Mouse (Mus musculus) adrenal gland, postnatal 25 days (tissue): ENCODE results near the gene E2f8. TPM values are rescaled to one million over a fixed set of nuclear protein-coding genes. Genes with fewer than 3 reads are reported as not detected.

ENCODE experiments used
- DNase-seq: peaks from one replicate; pipeline ENCODE4 v3.0.0; 2021; ENCODE audit warnings: mixed read lengths
- long read RNA-seq: library from polyadenylated mRNA; stranded (forward); transcript quantifications from one replicate; pipeline ENCODE4 v2.0.0, GENCODE M21; 2021
- total RNA-seq: library from RNA; stranded (reverse); gene quantifications from 2 replicates; pipeline ENCODE4 v1.2.3, GENCODE M21; 2021

Gene E2f8
- 3.6 and 4.5 TPM in 2 replicates for total RNA-seq
- long read RNA-seq = 0 reads

- DNase-seq = peak; percentile 87
These were observed at the start of gene E2f8 for GRCm38 (mm10) chr7:48881486-48881885. E2f8 (minus strand) TSS chr7:48881596.

DNA sequence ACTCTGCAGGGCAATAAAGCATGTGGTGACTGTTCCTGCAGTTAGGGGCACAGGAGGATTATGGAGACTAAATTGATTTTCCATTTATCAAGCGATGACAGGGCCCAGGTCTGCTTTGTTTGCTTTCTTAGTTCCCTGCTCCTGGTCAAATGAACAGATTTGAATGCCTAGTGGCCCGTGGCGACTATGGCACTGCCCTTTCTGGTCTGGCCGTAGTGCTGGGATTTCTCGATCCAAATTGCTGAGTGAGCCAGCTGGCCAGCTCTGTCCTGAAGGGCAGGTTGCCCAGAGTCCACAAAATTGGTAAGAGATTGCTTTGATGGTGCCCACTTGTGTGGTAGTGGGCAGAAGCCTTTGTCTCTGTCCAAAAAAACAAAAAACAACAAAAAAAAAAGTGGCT is 49.0 kb upstream of the E2f8 start:
- peak; percentile 26 for DNase-seq

DNA sequence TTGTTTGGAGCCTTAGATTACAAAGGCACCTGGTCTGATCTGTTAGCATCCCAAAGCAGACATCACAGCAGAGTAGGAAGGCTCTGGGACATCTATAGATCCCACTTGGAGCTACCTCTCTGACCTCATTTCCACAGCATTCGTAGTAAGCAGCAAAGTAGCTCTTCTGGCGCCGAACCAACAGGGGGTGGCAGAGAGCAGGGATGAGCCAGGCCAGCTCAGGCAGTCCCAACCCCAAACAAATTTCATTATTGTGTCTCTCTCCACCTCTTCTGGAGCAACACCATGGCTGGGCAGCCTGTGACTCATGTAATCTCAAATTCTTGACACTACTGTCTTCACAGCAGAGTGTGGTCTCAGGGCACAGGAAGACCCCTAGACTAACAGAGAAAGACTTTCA is 47.0 kb upstream of the E2f8 start:
- DNase-seq = peak; percentile 80

DNA sequence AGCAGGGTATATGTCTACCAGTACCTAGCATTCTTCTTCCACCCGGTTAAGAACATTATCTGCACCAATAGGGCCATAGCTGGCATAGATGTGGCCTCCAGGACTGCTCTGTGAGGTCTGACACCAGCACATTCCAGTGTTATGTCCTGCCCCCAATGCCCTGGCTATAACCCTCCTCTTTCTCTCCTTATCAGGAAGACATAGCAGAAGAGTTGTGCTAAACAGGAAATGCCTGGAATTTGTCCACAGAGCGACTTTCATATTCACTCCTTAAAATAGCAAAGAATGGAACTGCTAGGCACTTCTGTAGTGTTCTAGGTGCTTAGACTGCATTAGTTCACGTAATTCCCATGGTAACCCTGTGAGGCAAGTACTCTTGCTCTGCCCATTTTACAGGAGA is 43.8 kb upstream of the E2f8 start:
- no peak for DNase-seq

DNA sequence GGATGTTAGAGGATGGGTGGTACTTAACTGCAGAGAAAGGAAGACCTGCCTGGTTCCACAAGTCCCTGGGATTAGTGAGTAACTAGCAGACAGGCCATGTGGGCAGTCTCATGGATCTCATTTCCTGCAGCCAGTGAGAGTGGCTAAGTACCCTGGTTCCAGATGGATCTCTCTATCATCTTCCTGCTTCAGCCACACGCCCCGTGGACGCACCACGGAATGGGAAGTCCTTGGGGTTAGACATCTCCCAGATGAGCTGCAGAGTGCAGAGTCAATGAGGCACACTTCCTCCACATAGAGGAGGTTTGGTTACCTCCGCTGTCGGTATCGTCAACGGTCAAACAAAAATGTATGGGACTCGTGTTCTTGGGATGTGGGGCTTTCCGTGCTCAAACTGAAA is 42.2 kb upstream of the E2f8 start:
- no peak for DNase-seq

DNA sequence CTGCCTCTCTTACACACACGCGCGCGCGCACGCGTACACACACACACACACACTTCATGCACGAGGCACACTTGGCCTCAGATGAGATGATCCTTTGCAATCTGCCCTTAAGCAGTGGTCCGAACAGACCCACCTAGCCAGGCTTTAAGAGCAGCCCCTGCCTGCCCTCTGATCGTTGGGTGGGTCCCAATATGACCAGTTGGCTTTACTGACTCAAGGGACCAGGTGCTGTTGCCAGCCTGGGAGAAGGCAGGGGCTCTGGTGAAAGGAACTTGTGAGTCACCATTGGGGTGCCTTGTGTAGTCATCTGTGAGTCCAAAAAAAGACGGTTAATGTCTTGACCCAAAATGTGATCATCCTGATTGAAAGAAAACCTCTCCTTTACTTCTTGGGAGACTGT is 37.0 kb upstream of the E2f8 start:
- no peak for DNase-seq

- no peak for DNase-seq
These were observed 36.6 kb upstream of the E2f8 start for GRCm38 (mm10) chr7:48917988-48918387.

DNA sequence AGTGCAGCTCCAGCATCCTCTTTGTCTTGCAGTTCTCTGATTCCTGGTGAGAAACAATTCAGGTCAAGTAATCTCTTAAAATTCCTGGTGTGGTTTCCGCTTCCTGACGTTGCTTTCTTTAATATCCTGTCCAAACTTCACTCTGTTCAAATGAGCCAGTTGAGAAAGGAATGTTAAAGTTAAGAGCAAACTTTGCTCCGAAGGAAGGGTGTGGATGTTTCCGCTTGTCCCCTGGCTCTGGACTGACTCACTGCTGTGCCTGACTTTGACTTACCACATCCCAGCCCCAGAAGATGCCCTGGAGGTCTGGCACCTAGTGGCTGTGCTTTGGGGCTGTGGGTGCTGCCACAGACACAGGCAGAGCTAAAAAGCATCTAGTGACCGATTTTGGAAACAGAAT is 36.1 kb upstream of the E2f8 start:
- DNase-seq = no peak

DNA sequence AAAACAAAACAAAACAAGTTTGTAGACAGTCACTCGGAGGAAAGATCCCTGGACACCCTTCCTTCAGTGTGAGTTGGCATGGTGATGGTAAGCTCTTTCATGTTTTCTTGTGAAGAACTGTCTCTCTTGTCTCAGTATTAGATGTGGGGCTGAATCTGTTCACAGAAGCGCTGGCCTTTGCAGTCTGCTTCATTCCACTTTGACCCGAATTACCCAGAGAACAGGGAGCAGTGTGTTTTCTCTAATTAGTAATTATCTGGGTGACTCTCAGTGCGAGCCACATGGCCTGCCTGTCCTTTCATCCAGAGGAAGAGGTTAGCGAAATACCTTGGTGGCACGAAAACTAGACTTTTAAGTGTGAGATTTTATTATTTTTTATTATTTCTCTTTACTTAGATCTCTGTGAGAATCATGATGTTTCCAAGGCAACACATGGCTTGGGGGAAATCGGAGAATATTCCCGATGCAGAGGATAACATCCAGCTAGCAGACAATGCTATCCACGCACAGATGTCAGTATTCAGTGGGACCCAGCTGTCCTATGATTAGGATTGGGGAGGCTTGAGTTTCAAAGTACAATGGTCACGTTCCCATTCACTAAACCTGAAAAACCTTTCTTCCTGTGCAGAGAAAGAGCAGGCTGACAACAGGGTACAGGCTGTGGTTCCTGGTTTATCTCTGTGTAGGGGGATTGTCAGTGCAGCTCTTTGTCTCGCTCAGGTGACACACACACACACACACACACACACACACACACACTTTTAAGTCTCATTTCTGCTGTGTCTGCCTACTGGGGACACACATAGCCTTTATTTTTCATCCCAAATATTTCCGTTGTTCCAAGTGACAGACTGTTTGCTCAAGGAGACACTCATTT is 33.5 kb upstream of the E2f8 start:
- no peak for DNase-seq

- DNase-seq = no peak
These were observed 29.8 kb upstream of the E2f8 start for GRCm38 (mm10) chr7:48911146-48911545.

DNA sequence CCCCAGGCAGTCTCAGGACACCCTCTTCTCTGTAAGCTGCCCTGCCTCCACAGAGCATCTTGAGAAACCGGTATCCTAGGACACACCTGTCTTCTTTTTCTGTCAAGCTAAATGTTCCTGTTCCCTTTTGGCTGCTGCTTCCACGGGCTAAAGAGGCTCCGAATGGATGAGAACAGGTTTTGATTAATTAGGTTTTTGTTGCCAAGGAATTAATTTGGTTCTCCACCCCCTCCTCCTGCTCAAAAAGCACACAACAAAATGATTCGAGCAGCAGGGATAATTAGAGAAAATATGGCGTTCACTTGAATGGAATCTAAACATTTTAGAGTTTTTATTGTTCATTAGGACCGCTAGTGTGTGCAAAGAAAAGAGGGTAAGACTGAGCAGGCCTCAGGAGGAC is 28.9 kb upstream of the E2f8 start:
- DNase-seq = no peak

- DNase-seq = no peak
These were observed 27.9 kb upstream of the E2f8 start for GRCm38 (mm10) chr7:48909342-48909671.

- no peak for DNase-seq
These were observed 27.3 kb upstream of the E2f8 start, which contains the start of gene Nav2 for GRCm38 (mm10) chr7:48908521-48909341. Nav2 (plus strand) TSS chr7:48908716.

GRCm38 (mm10) chr7:48902454-48902853 is 21.1 kb upstream of the E2f8 start:
- DNase-seq = no peak

- DNase-seq = no peak
These were observed 19.2 kb upstream of the E2f8 start for GRCm38 (mm10) chr7:48900408-48901167.

DNA sequence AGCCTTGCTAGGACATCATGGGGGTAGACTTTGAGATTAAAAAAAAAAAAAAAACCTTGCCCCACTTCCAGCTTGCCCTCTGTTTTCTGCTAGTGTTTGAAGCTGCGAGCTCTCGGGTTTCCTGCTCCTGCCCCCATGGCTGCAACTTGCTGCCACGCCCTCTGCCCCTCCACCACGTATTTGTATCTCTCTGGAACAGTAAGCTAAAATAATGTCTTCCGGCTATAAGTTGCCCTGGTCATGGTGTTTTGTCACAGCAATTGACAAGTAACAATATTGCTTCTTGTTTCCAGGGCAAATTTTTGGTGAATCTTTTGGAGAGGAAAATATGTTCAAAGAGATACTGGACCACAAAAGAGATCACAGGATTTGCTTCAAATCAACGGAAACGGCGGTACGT is 17.0 kb upstream of the E2f8 start:
- DNase-seq = no peak

DNA sequence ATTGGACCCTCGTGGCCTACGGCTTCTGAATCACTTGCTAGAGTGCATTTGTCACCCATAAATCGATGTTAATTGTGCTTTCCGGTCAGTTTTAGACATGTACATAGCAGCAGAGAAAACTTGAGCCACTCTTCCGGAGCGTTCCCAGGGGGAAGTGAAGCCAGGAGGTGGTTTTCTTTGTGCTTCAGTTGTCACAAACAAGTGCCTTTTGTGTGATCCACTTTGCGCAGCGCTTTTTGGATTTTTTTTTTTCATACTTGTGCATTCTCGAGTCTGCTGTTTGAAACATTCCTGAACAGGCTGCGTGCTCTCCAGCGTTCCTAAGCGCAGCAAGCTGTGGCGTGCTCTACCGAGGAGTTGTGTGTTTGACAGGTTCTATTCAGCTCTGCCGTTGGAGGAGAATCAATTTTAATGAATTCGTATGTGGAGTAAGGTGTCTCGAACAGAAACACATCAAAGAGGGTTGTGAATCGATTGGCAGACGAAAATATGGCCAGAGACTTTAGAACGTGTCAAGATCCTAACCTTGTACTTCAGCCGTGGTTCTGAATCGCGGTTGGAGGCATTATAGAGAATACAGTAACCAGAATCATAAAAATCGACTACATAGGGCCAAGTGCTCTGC is 16.3 kb upstream of the E2f8 start:
- DNase-seq = no peak

DNA sequence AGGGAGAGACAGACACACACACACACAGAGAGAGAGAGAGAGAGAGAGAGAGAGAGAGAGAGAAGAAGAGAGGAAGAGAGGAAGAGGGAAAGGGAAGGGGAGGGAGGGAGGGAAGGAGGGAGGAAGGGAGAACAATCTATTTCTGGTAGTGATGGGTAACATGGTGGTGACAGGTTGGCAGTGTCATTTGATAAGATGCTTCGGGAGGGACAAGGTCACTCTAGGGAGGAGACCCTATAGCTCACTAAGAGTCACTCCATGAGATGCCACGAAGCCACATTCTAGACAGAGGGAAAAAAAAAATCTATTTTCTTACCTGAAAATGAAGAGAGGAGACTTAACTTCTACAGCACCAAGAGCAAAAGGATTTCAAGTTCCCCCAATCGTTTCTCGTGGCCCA is 14.7 kb upstream of the E2f8 start:
- no peak for DNase-seq

DNA sequence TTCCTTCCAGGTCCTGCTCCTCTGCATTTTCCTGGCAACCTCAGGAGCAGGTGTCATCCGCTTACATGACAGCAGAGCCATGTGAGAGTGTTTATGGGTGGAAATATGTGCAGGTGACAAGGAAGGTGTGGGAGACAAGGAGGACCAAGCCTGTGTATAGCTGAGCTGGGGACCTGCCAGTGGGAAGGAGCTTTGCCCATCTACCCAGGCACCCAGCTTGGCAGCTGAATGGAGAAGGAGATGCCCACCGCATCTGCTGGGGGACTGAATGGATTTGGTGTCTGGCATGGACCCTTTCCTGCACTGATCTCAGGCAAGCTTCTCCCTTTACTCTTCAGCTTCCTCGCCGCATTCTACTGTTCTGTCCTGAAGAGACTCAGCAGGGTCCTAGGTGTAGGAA is 14.1 kb upstream of the E2f8 start:
- DNase-seq = no peak

- no peak for DNase-seq
These were observed 13.4 kb upstream of the E2f8 start for GRCm38 (mm10) chr7:48894763-48895162.

DNA sequence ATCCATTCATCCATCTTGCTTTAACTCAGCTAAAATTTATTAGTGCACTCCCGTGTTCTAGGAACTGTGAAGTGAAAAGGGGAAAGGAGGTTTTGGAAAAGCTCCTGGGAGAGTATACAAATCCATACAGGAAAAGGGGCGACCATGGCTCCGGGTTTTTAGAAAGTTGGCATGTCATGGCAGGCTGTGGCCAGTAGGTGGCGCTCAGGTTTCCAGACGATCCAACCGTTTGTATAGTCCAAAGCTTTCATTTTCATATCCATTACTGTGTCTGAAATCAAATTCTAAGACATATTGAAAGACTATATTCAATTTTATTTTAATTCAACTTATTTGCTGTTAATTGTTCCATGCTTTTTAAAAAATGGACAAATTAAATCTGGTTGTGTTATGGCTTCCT is 12.8 kb upstream of the E2f8 start:
- peak; percentile 68 for DNase-seq

DNA sequence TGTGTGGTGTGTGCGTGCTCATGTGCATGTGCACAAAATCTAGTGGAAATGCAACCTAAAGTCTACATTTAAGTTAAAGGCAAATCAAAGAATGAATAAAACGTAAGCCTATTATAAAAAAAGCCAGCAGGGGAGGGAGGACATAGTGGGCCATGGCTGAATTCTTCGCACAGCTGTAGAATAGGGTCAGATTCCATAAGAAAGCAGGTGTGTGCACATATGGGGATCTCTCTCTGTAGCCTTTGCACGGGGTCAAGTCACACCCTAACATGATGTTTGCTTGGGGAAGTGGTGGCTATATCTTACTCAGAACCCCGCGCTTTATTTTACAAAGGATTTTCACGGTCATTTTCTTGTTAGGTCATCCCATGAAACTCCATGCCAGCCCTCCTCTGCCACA is 11.7 kb upstream of the E2f8 start:
- no peak for DNase-seq
